Mouse (Mus musculus) CH12F3 (cell line): ENCODE measurements around the gene Tfg.

Experiments
- in situ Hi-C: fragments of 300-500 bp; cut with MboI; formaldehyde crosslinking; loops from 2 replicates; pipeline ENCODE4 v1.14.3; 2020; ENCODE audit warnings: low sequenced_read_pairs

Gene Tfg

DNA sequence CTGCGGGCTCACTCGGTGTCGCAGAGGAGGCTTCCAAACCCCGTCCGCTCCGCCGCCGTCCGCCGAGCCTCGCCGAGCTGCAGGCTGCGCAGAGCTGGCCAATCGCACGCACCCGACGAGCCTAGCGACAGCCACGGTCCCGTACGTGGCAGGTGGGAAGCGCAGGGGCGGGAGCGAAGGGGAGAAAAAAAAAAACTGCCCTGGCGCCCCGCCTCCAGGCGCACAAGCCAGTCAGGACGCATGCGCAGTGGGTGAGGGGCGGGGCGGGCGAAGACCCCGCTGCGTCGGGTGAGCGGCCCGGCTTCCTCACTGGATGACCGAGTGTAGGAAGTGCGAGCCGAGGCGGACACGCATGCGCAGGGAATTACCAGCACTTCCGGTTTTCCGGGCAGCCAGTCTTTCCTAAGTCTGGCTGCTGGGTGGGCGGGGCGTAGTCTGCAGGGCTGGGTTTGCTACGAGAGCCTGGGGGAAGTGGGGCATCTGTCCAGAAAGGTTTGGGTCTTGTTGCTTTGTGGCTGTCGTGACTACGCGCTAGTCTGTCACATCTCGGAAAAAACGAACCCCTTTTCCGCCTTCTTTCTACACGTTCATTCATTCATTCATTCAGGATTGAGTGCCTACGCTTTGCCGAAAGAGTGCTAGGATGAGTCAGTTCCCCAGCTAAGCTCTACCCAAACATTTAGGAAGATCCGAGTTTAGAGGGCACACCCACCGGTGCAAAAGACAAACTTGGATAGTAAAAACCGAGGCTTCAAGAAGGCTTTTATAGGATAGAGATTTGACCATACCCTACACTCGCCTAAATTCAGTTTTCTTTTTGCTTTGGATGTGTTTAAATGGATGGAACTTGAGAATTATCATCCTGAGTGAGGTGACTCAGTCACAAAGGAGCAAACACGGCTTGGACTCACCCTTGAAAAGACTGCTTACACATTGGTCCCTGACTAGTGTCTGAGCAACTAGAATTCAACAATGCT is at the start of gene Tfg:
Tfg (minus strand) TSS at position 227 of the 977 bp plus-strand sequence.
- in situ Hi-C loops: no loop called here

DNA sequence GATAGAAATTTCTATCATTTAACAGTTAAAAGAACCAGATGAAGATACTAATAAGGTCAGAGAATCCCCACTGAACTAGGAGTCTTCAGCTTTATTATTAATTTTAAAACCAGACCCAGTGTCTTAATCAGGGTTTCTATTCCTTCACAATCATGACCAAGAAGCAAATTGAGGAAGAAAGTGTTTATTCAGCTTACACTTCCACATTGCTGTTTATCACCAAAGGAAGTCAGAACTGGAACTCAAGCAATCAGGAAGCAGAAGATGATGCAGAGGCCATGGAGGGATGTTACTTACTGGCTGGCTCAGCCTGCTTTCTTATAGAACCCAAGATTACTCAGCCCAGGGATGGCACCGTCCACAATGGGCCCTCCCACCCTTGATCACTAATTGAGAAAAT is 11.8 kb upstream of the Tfg start:
- in situ Hi-C loops: no loop called here

DNA sequence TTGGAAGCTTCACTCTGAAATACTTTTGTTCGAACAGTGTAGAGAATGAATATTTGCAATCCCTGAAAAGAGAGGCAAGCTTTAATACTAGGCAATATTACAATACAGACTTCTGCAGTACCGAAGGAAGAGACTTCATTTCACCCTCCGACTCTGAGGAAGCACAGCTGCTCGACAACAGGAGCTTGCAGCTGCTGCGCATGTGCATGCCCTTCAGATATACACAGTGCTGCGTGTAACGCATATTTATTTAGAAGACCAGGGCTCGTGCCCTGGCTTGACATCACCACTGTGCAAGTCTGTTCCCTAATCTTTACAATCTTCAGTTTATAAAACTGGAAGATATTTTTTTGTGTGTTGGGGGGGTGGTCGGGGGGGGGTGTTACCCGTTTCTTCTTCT is 7.7 kb upstream of the Tfg start:
- in situ Hi-C loops: no loop called here

DNA sequence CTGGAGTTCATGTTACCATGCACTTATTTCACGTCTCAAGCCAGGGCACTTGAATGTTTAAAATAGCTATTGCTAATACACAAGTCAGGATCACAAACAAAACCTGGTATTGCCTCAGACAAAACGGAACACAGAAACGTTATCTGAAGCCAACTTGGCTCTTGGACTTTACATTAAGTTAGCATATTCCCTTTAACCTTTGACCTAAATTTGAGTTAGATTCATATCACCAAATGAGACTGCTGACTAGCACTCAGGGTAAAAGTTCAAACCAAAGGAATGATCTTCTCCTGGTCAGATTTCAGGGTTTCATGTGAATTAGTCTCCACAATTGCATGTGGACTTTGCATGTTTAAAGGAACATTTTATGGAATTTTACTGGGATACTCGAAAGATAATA is 5.1 kb upstream of the Tfg start:
- in situ Hi-C loops: no loop called here

DNA sequence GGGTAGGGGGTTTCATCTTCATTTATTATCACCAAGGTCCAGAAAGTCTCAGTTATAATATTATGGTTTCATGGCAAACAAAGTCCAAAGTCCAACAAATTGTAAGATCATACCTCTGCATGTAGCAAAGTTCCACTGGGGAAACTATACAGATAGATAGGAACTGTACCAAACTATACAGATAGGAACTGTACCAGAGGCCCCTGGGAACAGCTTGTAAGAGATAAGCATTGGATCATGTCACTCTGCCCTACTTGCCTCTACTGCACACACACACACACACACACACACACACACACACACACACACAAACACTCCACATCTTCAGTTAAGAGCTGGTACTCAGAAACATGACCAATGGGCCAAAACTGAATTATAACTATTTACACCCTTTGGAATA is 1.8 kb upstream of the Tfg start:
- in situ Hi-C loops: no loop called here

DNA sequence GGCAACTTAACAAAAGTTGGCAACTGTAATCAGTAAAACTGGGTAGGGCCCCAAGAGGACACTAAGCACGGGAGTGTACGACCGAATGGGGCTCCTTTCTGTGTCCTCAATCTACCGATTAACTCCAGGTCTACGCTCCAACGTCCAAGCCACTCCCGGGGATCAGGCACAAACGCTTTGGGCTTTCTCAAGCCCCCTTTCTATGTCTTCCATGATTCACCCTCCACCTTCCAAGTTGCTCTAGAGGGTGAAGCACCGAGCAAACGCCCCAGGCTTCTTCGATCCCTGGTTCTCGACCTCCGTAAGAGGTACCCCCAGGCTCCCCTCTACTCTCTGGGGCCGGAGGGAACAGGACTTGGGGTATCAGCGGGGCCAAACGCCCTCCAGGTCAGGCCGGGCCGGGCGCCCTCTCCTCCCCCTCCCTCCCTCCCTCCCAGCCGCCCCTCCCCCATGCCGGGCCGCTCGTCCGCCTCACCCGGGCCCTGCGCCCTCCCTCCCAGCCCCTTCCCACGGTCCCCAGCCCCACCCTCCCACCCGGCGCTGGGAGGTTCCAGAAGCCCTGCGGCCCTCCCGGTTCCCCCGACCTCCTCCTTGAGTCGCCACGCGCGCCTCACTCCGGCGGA is 582 bp downstream of the Tfg start:
- in situ Hi-C loops: no loop called here

DNA sequence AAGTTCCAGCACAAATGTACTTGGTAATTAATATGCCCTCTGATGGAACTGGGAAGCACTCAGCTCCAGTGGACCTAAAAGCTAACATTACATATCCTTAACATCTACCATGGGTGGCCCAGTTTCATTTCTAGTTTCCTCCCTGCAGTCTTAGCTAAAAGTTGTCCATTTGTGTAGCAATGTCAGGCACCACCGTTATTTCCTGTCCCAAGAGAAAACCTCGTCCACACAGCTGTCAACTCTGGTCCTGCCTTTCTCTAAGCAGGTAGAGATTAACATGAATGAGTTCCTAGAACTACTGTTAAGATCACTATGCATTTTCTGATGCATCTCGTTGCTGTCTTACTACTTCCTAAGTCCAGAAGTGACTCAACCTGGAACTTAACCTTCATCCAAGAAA is 1.6 kb downstream of the Tfg start:
- in situ Hi-C loops: no loop called here

DNA sequence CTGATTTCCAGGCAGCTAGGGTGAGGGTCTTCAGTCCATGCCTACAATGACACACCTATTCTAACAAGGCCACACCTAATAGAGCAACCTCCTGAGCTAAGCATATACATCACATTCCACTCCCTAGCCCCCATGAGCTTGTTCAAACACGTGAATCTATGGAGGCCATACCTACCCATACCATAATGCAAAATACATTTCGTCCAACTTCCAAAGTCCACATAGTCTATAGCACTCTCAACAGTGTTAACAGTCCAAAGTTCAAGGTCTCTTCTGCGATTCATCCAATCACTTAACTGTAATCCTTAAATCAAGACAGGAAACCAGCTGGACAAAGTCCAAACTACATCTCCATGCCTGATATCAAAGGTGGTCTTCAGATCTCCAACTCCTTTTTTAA is 7.2 kb downstream of the Tfg start:
- in situ Hi-C loops: no loop called here

DNA sequence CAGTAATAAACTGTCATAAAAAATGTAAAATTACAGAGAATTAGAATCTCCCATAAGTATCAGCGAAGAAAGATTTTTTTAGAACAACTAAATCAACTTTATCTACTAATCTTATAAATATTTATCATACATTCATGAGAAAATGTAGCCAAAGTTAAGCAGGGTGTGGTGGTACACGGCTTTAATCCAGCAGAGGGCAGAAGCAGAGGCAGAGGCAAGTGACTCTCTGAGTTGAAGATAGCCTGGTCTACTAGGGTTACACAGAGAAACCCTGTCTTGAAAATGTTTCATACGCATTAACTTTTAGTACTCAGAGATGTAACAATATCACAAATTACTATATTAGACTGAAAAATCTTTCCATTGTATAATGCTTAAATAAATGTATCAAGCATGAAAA is 11.5 kb downstream of the Tfg start:
- in situ Hi-C loops: no loop called here

DNA sequence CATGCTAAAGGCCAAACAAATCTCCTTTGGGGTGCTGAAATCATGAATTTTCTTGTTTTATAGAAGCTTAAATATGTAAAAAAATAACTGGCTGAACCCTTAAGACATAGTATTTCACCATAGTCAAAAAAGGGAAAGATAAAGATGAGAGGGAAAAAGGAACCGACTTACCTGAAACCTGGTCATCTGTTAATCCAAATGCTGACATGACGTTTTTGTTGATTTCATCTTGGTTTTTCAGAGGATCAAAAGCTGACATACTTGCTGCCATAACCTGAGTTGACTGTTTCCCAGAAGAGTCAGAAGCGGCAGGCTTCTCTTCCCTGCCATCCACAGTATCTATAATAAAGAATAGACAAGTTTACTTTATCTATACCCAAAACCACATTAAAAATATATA is 16.4 kb downstream of the Tfg start:
- in situ Hi-C loops: no loop called here

DNA sequence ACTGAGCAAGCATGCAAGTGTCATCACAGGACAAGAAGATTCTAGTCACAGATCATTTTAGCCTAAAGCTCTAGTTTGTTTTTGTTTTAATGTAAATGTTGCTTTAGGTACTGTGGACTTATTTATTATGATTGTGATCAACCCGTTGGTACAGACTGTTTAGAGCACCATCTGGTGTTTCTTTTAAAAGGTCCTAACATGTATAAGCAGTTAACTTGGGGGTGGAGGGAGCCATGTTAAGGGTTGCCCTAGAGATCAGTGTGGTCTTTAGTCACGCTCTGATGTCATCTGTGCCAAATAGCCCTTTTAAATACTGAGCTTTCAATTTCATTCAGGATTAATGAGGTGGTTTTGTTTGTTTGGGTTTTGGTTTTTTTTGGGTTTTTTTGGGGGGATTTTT is 20.8 kb downstream of the Tfg start:
- in situ Hi-C loops: no loop called here

DNA sequence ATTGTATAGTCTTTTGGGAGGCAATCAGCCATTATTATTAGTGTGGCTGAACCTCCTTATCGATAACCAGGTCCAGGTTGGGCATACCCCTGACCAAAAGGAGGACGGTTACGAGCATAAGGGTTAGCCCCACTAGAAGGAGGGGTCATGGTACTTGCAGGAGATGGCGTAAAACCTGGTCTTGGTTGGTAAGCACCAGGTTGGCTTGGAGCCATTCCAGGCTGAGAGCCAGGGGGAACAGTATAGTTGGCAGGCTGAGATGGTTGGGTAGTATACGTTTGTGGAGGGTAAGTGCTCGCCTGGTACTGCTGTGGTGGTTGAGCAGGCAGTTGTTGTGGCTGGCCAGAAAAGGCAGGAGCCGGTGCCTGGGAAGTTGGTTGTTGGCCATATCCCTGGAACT is 26.5 kb downstream of the Tfg start:
- in situ Hi-C loops: no loop called here

DNA sequence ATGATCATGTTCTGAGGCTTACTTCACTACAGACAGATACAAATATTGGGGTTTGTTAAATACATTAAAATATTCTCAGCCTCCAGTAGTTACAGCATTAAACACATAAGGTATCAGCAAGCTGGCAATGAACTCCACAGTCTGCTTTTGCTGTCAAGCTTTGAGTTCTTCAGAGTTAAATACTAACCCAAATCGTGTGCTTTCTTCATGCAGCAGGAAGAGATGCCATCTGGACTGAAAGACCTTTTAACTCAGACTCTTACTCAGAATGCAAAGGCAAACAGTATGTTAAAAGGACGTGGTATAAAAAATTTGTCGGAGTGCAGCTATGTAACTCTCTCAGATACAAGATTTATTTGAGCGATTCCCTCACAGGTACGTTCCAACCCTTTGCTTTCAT is 30.5 kb downstream of the Tfg start:
- in situ Hi-C loops: no loop called here

DNA sequence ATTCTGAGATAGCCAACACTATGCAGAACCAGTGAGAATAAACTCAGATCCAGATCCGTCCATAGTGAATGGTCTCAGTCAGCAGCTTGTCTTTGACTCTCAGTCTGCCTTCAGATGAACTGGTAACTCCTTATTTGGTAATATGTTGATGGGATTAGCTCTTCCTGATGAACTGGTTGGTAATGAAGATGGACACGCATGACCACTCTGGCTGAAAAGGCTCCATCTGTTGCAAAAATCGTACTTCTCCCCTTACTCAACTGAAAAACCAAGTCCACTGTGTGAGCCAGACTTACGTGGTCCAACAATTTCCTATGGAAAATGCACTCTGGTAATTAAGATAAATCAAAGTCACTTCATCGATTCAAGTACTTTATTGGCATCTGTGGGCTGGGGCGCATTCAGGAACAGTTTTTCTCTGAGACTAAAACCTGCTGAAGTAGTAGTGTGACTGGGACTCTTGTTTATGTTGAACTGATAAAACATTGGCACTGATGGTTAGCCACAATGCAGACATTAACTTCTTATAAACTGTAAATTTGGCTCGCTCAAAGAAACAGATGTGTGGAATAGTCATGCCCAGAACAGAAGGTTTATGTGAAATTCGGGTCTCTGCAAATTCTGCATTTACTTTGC is 36.1 kb downstream of the Tfg start:
- in situ Hi-C loops: no loop called here

DNA sequence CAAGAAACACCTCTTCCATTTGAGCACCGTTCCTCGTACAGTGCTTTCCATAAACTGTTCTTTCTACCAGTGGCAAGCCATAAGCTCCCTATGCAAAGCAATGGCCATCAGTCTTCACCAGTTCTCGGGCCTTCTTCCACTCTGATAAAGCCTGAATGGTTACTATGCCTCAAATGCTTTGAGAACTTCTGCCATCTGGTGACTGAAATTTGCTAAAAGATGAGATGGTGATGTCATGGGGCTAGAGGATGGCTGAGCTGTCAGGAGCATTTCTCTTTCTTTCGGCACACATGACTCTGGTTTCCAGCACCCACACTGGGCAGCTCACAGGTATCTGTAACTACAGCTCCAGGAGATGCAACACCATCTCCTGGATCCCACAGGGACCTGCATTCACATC is 40.1 kb downstream of the Tfg start:
- in situ Hi-C loops: no loop called here

DNA sequence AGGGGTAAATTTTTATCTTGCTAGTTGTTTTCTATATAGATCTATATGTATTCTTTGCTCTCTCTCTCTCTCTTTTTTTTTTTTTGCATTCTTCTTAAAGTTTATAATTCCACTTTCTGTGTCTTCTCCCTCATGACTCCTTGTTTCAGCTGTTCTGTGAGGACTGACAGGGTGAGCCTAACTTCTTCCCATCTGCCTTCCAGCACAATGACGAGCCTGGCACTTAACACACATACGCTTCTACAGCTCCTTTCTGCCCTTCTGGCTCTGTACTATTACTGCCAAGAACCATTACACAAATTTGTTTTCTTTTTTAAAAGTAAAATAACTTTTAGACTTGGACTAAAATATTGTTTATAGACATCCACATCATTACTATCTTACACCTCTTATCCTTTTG is 43.8 kb downstream of the Tfg start:
- in situ Hi-C loops: no loop called here

DNA sequence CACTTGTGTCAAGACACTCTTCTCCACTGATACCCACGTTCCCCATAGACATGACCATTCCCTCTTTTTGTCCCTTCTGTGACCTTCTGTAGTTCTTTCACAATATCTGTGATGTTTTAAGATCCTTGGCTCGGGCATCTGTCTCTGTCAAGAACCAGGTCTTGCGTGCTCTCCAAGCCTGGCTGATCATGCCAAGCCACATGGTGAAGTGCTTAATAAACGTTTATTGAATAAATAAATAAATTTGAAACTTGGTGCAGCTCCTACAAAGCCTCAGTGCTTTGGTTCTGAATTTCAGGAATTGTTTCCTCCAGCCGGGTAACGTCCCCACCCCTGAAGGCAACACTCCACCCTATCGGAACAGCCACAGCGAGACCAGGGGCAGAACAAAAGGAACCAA is 46.3 kb downstream of the Tfg start:
- in situ Hi-C loops: no loop called here

DNA sequence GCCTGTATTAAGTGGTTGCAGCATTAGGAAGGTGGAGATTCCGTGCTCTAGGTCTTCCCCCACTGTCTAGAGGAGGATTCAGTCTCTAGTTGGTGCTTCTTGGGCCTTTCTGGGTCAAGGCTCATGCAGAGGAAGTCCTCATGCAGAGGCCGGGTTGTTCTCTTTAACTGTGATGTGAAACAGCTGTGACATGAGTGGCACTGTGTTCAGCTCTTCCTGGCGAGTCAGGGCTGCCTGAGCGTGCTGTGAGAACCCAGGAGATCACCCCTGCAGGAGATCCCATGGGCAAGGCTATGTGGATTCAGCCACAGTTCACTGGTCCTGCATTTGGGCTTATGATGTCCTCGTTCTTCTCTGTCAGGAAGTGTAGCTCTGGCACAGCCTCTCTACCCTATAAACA is 47.7 kb downstream of the Tfg start:
- in situ Hi-C loops: no loop called here

DNA sequence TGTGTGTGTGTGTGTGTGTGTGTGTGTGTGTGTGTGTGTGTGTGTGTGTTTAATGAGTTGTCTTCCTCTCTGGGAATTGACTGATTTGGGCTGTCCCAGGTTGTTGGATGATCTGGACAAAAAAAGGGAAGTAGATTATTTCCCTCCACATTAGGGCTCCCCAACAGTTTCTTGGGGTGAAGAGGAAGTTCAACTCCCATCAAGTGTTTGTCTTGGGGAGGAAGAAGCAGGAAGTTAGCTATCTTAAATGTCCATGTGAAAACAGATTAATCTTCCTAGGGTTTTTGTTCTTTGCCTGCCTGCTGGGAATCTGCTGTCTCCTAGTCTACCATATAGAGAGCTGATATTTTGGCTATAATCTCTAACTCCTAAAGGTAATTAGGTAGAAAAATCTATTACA is 58.4 kb downstream of the Tfg start:
- in situ Hi-C loops: no loop called here

DNA sequence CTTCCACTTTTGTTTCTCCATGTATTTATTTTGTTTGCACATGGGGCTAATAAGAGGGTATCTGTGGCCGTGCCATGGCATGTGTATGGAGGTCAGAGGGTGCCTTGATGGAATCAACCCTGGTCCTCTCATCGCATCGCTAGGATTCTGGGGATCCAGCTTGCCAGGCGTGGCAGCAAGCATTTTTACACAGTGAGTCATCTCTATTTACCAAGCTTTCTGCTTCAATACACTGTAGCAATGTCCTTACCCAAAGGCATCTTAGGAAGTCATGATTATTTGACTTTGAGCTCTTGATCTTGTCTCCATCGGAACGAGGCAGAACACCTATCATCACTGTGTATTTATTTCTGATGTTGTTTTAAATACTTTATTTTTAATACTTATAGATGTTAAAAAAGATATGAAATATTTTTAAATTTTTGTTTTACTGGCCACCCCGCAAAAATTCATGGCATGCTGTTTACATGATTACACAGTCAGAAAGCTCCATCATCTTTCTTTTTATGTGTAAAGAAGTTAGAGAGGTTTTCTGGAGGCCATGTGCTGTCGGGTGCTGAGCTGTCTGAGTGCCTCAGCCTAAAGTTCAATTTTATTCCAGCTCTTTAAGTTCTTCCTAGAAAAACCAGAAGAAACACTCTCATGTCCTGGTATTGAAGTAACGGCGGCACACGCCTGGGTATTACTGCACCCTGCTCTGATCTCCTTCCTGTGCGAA is 61.9 kb downstream of the Tfg start:
- in situ Hi-C loops: no loop called here

DNA sequence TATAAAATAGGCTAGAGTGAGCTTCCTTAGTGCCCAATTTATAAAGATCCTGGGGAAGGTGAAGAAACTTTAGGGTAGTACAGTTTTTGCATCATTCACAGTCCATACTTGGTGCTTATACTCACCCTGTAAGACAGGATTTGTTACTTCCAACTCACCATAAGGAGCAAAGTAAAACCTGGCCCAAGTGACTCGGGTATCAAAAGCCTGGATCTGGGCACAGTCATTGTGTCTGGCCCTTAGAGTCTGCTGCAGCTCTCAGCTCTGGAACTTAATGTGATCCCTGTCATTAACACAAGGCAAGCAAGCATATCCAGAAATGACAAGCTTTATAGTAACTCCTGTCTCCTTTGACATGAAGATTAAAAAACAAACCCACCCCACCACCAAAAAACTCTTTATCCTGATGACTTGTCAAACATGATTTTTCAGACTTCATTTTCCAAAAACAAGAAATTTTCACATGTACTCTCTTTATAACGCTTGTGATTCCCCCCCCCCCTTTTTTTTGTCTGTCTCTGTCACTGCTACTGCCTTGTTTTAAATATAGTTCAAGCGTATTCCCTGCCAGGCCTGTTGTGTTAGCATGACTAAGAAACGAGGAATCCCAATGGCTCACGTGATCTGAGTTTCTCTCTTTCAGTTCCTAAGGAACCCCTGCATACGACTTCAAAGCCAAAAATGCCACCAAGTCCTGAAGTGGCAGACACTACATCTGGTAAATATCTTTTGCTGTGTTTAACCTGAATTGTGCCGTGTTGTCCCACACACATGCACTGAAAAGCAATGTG is 70.7 kb downstream of the Tfg start:
- in situ Hi-C loops: no loop called here
